Mouse (Mus musculus): ENCODE results near the gene Pigu. TPM values are rescaled to one million over a fixed set of nuclear protein-coding genes. Genes with fewer than 3 reads are reported as not detected.

Gene Pigu
- polyA plus RNA-seq, 1 experiment from 2014 or later: 64.6 TPM

GRCm38 (mm10) chr2:155385090-155385489 lies 27.9 kb upstream of the Pigu start:
- H3K9ac ChIP-seq (ENCODE audit: low read depth, low read length): no peak overlapping the region
- no peaks in the 10 kb centered on the region for H3K9me3 ChIP-seq (ENCODE audit: control insufficient read depth, low read length)
- H3K4me2 ChIP-seq (ENCODE audit: low read length): peak overlapping the region; percentile 4; the same call in 1 of the 2 replicates
- H3K27ac ChIP-seq (ENCODE audit: low read depth, low read length): no peak overlapping the region
- peaks cover 14% of the 10 kb centered on the region; the same call in 1 of the 2 replicates for H3K36me3 ChIP-seq (ENCODE audit: control insufficient read depth, insufficient read depth, low read length)
- H3K27me3 ChIP-seq (replicated peaks; ENCODE audit: control insufficient read depth, insufficient read depth, low read length): no peaks in the 10 kb centered on the region
- no peak overlapping the region for H3K4me3 ChIP-seq (ENCODE audit: low read length)
- H3K4me1 ChIP-seq (ENCODE audit: control insufficient read depth, insufficient read depth, low read depth, low read length): peaks cover 46% of the 10 kb centered on the region
- ATAC-seq: no peak
- 20% methylated on average over 7 of the region's 7 CpGs for WGBS

GRCm38 (mm10) chr2:155382791-155383438 lies 25.7 kb upstream of the Pigu start:
- Histone ChIP-seq H3K9ac (ENCODE audit: low read depth, low read length) (peak overlapping the region; percentile 94), H3K4me2 (ENCODE audit: low read length) (peak overlapping the region; percentile 67), H3K4me3 (ENCODE audit: low read length) (peak overlapping the region; percentile 64), H3K36me3 (ENCODE audit: control insufficient read depth, insufficient read depth, low read length) (peaks cover 6% of the 10 kb centered on the region; the same call in 1 of the 2 replicates), H3K27me3 (replicated peaks; ENCODE audit: control insufficient read depth, insufficient read depth, low read length) (no peaks in the 10 kb centered on the region), H3K9me3 (ENCODE audit: control insufficient read depth, low read length) (no peaks in the 10 kb centered on the region), H3K4me1 (ENCODE audit: control insufficient read depth, insufficient read depth, low read depth, low read length) (peaks cover 48% of the 10 kb centered on the region), H3K27ac (ENCODE audit: low read depth, low read length) (peak overlapping the region; percentile 99)
- WGBS: 73% methylated on average over 2 of the region's 2 CpGs
- no peak for ATAC-seq

GRCm38 (mm10) chr2:155382332-155382700 lies 25.1 kb upstream of the Pigu start:
- Histone ChIP-seq H3K4me2 (ENCODE audit: low read length) (peak overlapping the region; percentile 67), H3K36me3 (ENCODE audit: control insufficient read depth, insufficient read depth, low read length) (peaks cover 3% of the 10 kb centered on the region; the same call in 1 of the 2 replicates), H3K9me3 (ENCODE audit: control insufficient read depth, low read length) (no peaks in the 10 kb centered on the region), H3K4me3 (ENCODE audit: low read length) (peak overlapping the region; percentile 64), H3K4me1 (ENCODE audit: control insufficient read depth, insufficient read depth, low read depth, low read length) (peaks cover 48% of the 10 kb centered on the region), H3K9ac (ENCODE audit: low read depth, low read length) (peak overlapping the region; percentile 94), H3K27ac (ENCODE audit: low read depth, low read length) (peak overlapping the region; percentile 99), H3K27me3 (replicated peaks; ENCODE audit: control insufficient read depth, insufficient read depth, low read length) (no peaks in the 10 kb centered on the region)
- 15% methylated on average over 6 of the region's 6 CpGs for WGBS
- ATAC-seq: peak; percentile 41

GRCm38 (mm10) chr2:155381643-155382331 lies 24.6 kb upstream of the Pigu start:
- H3K9me3 ChIP-seq (ENCODE audit: control insufficient read depth, low read length): no peaks in the 10 kb centered on the region
- no peaks in the 10 kb centered on the region for H3K27me3 ChIP-seq (replicated peaks; ENCODE audit: control insufficient read depth, insufficient read depth, low read length)
- peak overlapping the region; percentile 84 for H3K4me2 ChIP-seq (ENCODE audit: low read length)
- ATAC-seq: peak; percentile 94
- H3K36me3 ChIP-seq (ENCODE audit: control insufficient read depth, insufficient read depth, low read length): peaks cover 3% of the 10 kb centered on the region; the same call in 1 of the 2 replicates
- peak overlapping the region; percentile 64 for H3K4me3 ChIP-seq (ENCODE audit: low read length)
- peak overlapping the region; percentile 99 for H3K27ac ChIP-seq (ENCODE audit: low read depth, low read length)
- peaks cover 48% of the 10 kb centered on the region for H3K4me1 ChIP-seq (ENCODE audit: control insufficient read depth, insufficient read depth, low read depth, low read length)
- peak overlapping the region; percentile 94 for H3K9ac ChIP-seq (ENCODE audit: low read depth, low read length)
- WGBS: under 1% methylated on average over 60 of the region's 68 CpGs

- Histone ChIP-seq H3K27ac (ENCODE audit: low read depth, low read length) (peak overlapping the region; percentile 99), H3K9me3 (ENCODE audit: control insufficient read depth, low read length) (no peaks in the 10 kb centered on the region), H3K4me1 (ENCODE audit: control insufficient read depth, insufficient read depth, low read depth, low read length) (peaks cover 41% of the 10 kb centered on the region), H3K27me3 (replicated peaks; ENCODE audit: control insufficient read depth, insufficient read depth, low read length) (no peaks in the 10 kb centered on the region), H3K4me2 (ENCODE audit: low read length) (peak overlapping the region; percentile 84), H3K4me3 (ENCODE audit: low read length) (peak overlapping the region; percentile 64), H3K36me3 (ENCODE audit: control insufficient read depth, insufficient read depth, low read length) (peaks cover 3% of the 10 kb centered on the region; the same call in 1 of the 2 replicates), H3K9ac (ENCODE audit: low read depth, low read length) (peak overlapping the region; percentile 94)
- no peak for ATAC-seq
- under 1% methylated on average over 11 of the region's 11 CpGs for WGBS
Observed at GRCm38 (mm10) chr2:155381060-155381437, 23.8 kb upstream of the Pigu start.

GRCm38 (mm10) chr2:155380261-155381059 lies 23.2 kb upstream of the Pigu start, which contains the start of gene Trp53inp2:
TSS of gene Trp53inp2 (plus strand) at chr2:155381059.
- 40% methylated on average over 8 of the region's 8 CpGs for WGBS
- Histone ChIP-seq H3K4me3 (ENCODE audit: low read length) (peak within 1 kb of the TSS; percentile 64), H3K36me3 (ENCODE audit: control insufficient read depth, insufficient read depth, low read length) (no peaks in the 10 kb centered on the region), H3K27me3 (replicated peaks; ENCODE audit: control insufficient read depth, insufficient read depth, low read length) (no peaks in the 10 kb centered on the region), H3K4me1 (ENCODE audit: control insufficient read depth, insufficient read depth, low read depth, low read length) (peaks cover 36% of the 10 kb centered on the region), H3K4me2 (ENCODE audit: low read length) (peak within 1 kb of the TSS; percentile 84), H3K9me3 (ENCODE audit: control insufficient read depth, low read length) (no peaks in the 10 kb centered on the region), H3K9ac (ENCODE audit: low read depth, low read length) (peak within 1 kb of the TSS; percentile 94), H3K27ac (ENCODE audit: low read depth, low read length) (peak within 1 kb of the TSS; percentile 99)
- ATAC-seq: no peak

GRCm38 (mm10) chr2:155376191-155376590 lies 19.0 kb upstream of the Pigu start:
- 89% methylated on average over 10 of the region's 10 CpGs for whole genome bisulfite sequencing
- no peaks in the 10 kb centered on the region for H3K27me3 ChIP-seq (replicated peaks; ENCODE audit: control insufficient read depth, insufficient read depth, low read length)
- H3K4me3 ChIP-seq (ENCODE audit: low read length): no peak overlapping the region
- peaks cover 11% of the 10 kb centered on the region for H3K4me1 ChIP-seq (ENCODE audit: control insufficient read depth, insufficient read depth, low read depth, low read length)
- H3K9ac ChIP-seq (ENCODE audit: low read depth, low read length): no peak overlapping the region
- H3K27ac ChIP-seq (ENCODE audit: low read depth, low read length): no peak overlapping the region
- H3K36me3 ChIP-seq (ENCODE audit: control insufficient read depth, insufficient read depth, low read length): no peaks in the 10 kb centered on the region
- H3K4me2 ChIP-seq (ENCODE audit: low read length): no peak overlapping the region
- H3K9me3 ChIP-seq (ENCODE audit: control insufficient read depth, low read length): no peaks in the 10 kb centered on the region
- no peak for ATAC-seq

GRCm38 (mm10) chr2:155374521-155374920 lies 17.3 kb upstream of the Pigu start:
- Histone ChIP-seq H3K27me3 (replicated peaks; ENCODE audit: control insufficient read depth, insufficient read depth, low read length) (no peaks in the 10 kb centered on the region), H3K9ac (ENCODE audit: low read depth, low read length) (no peak overlapping the region), H3K9me3 (ENCODE audit: control insufficient read depth, low read length) (no peaks in the 10 kb centered on the region), H3K4me3 (ENCODE audit: low read length) (no peak overlapping the region), H3K27ac (ENCODE audit: low read depth, low read length) (no peak overlapping the region), H3K36me3 (ENCODE audit: control insufficient read depth, insufficient read depth, low read length) (no peaks in the 10 kb centered on the region), H3K4me1 (ENCODE audit: control insufficient read depth, insufficient read depth, low read depth, low read length) (no peaks in the 10 kb centered on the region), H3K4me2 (ENCODE audit: low read length) (no peak overlapping the region)
- ATAC-seq: no peak

- no peaks in the 10 kb centered on the region for H3K27me3 ChIP-seq (replicated peaks; ENCODE audit: control insufficient read depth, insufficient read depth, low read length)
- H3K9me3 ChIP-seq (ENCODE audit: control insufficient read depth, low read length): no peaks in the 10 kb centered on the region
- H3K36me3 ChIP-seq (ENCODE audit: control insufficient read depth, insufficient read depth, low read length): no peaks in the 10 kb centered on the region
- 80% methylated on average over 1 of the region's 1 CpGs for WGBS
- H3K4me2 ChIP-seq (ENCODE audit: low read length): no peak overlapping the region
- no peak overlapping the region for H3K4me3 ChIP-seq (ENCODE audit: low read length)
- no peaks in the 10 kb centered on the region for H3K4me1 ChIP-seq (ENCODE audit: control insufficient read depth, insufficient read depth, low read depth, low read length)
- no peak for ATAC-seq
- no peak overlapping the region for H3K9ac ChIP-seq (ENCODE audit: low read depth, low read length)
- H3K27ac ChIP-seq (ENCODE audit: low read depth, low read length): no peak overlapping the region
Observed at GRCm38 (mm10) chr2:155373886-155374285, 16.7 kb upstream of the Pigu start.
